Mouse (Mus musculus) midbrain, embryonic 16.5 days (tissue): ENCODE measurements around the gene Pcnp. TPM values are rescaled to one million over a fixed set of nuclear protein-coding genes. Genes with fewer than 3 reads are reported as not detected.

ENCODE experiments used
- ATAC-seq: fragments of 200-750 bp; cut with Nextera tagmentation; 2 replicates; pipeline ENCODE4 v1.8.0; 2017; ENCODE audit warnings: moderate TSS enrichment
- H3K27ac ChIP-seq: fragments of 300-500 bp; sonication (generic); 2 replicates; pipeline ENCODE4 v1.5.1; 2014; ENCODE audit warnings: mild to moderate bottlenecking, low read length, mixed read lengths
- H3K27me3 ChIP-seq: fragments of 300-500 bp; sonication (generic); 2 replicates; pipeline ENCODE4 v1.6.1; 2014; ENCODE audit warnings: low read depth, low read length, mixed read lengths; ENCODE audit not compliant: control insufficient read depth, insufficient read depth
- H3K36me3 ChIP-seq: fragments of 300-500 bp; sonication (generic); 2 replicates; pipeline ENCODE4 v1.6.1; 2014; ENCODE audit warnings: mild to moderate bottlenecking, low read length, moderate library complexity, mixed read lengths; ENCODE audit not compliant: control insufficient read depth, insufficient read depth
- H3K4me1 ChIP-seq: fragments of 300-500 bp; sonication (generic); 2 replicates; pipeline ENCODE4 v1.6.1; 2014; ENCODE audit warnings: mild to moderate bottlenecking, low read length, mixed read lengths; ENCODE audit not compliant: control insufficient read depth, insufficient read depth
- H3K4me2 ChIP-seq: fragments of 300-500 bp; sonication (generic); 2 replicates; pipeline ENCODE4 v1.6.1; 2014; ENCODE audit warnings: mild to moderate bottlenecking, low read length, mixed read lengths
- H3K4me3 ChIP-seq: fragments of 300-500 bp; sonication (generic); 2 replicates; pipeline ENCODE4 v1.5.1; 2014; ENCODE audit warnings: low read depth, mild to moderate bottlenecking, low read length, moderate library complexity, mixed read lengths
- H3K9ac ChIP-seq: fragments of 300-500 bp; sonication (generic); 2 replicates; pipeline ENCODE4 v1.6.1; 2014; ENCODE audit warnings: low read depth, low read length, mixed read lengths
- H3K9me3 ChIP-seq: fragments of 300-500 bp; sonication (generic); replicated peaks from 2 replicates; pipeline ENCODE4 v1.6.1; 2014; ENCODE audit warnings: mild to moderate bottlenecking, low read length, mixed read lengths; ENCODE audit not compliant: control insufficient read depth, poor library complexity, severe bottlenecking
- WGBS: fragments of 180-500 bp; shearing (Covaris S2); extraction: QIAGEN DNeasy Blood & Tissue Kit; methylation state at CpG from one replicate; pipeline ENCODE4 v1.1.7; 2014; 5-methylcytosine and 5-hydroxymethylcytosine counted together
- polyA plus RNA-seq: library from polyadenylated mRNA; unstranded; fragments of >200 nt; fragmentation: Nextera tagmentation; extraction: Ambion mirVana; gene quantifications from 2 replicates; pipeline ENCODE4 v1.2.1, GENCODE M21; 2015

Gene Pcnp
- polyA plus RNA-seq, 1 experiment from 2014 or later = 216 TPM

DNA sequence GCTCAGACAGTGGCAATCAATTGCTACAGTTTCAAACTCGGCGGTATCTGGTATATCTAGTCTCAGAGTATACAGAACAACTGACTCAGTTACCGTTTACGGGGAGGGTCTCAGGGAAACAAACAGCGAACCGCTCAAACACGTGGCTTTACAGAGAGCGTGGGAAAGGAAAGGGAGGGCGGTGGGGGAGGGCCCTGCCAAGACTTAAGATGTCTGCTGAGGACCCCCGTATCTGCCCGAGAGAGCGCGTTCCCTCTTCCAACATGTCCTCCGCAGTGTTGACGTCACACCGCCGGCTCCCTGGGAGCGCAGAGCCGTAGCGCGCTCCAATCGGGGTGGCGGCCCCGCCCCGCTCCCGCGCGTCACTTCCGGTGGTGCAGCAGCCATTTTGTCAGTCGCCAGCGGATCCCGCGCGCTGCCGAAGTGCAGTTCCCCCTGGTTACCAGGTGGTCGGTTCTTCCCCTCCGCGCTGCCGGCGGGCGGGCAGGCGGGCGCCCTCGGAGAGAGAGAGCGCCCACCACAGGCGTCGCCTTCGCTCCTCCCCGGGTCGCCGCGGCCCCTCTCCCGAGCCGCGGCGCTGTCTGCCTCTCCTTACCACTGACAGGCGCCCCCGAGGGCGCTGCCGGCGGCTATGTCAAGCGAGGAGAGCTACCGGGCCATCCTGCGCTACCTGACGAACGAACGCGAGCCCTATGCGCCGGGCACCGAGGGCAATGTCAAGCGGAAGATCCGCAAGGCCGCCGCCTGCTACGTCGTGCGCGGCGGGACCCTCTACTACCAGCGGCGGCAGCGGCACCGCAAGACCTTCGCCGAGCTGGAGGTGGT is 55.9 kb downstream of the Pcnp start, which contains the start of gene Zbtb11:
TSS of gene Zbtb11 (plus strand) at position 453 of the 825 bp plus-strand sequence.
- under 1% methylated on average over 78 of the region's 86 CpGs for WGBS
- ATAC-seq = peak; percentile 99
- Histone ChIP-seq H3K9me3 (no peaks in the 10 kb centered on the region), H3K4me3 (peak within 1 kb of the TSS; percentile 99), H3K9ac (peak within 1 kb of the TSS; percentile 95), H3K27me3 (no peaks in the 10 kb centered on the region), H3K27ac (peak within 1 kb of the TSS; percentile 92), H3K36me3 (peaks cover 17% of the 10 kb centered on the region), H3K4me2 (peak within 1 kb of the TSS; percentile 68), H3K4me1 (peaks cover 22% of the 10 kb centered on the region)

DNA sequence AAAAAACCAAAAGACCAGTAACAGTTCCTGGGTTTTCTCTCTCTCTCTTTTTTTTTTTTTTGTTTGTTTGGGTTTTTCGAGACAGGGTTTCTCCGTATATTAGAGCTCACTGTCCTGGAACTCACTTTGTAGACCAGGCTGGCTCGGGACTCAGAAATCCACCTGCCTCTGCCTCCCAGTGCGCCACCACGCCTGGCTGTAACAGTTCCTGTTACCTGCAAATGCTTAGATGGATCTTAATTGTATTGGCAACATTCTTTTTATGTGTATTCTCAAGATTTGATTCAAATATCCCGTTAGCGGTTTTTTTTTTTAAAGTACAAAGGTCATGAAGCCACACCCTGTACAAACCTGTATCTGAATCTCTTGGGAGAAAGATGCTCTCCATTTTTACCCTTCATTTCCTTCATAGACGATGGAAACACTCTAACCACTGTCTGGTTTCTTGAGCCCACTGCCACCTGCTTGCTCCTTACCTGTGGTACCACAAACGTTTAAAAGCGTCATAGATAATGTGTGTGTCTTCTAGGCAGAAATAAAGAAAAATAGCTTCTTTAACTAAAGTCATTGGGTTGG is 56.8 kb downstream of the Pcnp start:
- H3K4me1 ChIP-seq = peaks cover 22% of the 10 kb centered on the region
- H3K4me2 ChIP-seq = peak overlapping the region; percentile 68
- peaks cover 17% of the 10 kb centered on the region for H3K36me3 ChIP-seq
- 55% methylated on average over 10 of the region's 10 CpGs for WGBS
- no peaks in the 10 kb centered on the region for H3K27me3 ChIP-seq
- H3K4me3 ChIP-seq = peak overlapping the region; percentile 99; the same call in 1 of the 2 replicates
- no peak for ATAC-seq
- peak overlapping the region; percentile 50; the same call in 1 of the 2 replicates for H3K9ac ChIP-seq
- no peaks in the 10 kb centered on the region for H3K9me3 ChIP-seq
- peak overlapping the region; percentile 70 for H3K27ac ChIP-seq

DNA sequence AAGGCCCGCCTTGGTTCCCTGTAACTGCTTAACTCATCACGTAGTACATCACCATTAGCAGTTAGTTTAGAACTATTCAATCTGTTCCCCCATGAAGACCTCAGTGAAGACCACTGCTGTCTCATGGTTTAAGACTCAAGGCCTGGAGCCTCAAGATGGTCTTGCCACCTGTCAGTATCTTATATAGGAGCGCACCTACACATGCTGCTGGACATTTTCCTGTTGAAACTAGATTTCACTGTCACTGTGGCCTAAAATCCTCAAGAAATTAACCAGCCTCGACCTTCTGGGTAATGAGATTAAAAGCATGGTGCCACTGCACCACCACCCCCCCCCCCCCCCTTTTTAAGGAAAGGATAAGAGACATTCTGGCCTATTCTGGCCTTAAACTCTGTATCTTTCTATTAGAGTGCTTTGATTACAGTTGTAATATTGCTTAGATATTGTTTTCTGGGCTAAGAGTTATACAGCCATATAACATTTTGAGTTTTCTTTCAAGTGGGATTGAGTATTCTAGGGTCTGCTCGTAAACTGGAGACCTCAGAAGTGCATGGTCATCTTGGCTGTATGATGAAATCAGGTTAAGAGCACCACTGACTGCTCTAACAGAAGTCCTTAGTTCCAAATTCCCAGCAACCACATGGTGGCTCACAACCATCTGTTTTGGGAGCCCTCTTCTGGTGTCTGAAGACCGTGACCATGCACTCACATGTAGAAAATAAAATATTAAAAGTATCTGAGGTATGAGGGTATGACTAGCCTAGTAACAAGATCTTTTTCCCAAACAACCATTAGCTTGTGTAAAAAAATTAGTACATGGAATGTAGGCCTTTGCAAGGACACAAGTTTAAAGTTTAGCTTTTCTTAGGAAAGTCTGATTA is 57.6 kb downstream of the Pcnp start:
- no peaks in the 10 kb centered on the region for H3K9me3 ChIP-seq
- no peak overlapping the region for H3K9ac ChIP-seq
- ATAC-seq = no peak
- peaks cover 28% of the 10 kb centered on the region for H3K4me1 ChIP-seq
- H3K27ac ChIP-seq = no peak overlapping the region
- no peak overlapping the region for H3K4me3 ChIP-seq
- H3K27me3 ChIP-seq = no peaks in the 10 kb centered on the region
- H3K4me2 ChIP-seq = no peak overlapping the region
- WGBS = 75% methylated on average over 6 of the region's 6 CpGs
- H3K36me3 ChIP-seq = peaks cover 17% of the 10 kb centered on the region

DNA sequence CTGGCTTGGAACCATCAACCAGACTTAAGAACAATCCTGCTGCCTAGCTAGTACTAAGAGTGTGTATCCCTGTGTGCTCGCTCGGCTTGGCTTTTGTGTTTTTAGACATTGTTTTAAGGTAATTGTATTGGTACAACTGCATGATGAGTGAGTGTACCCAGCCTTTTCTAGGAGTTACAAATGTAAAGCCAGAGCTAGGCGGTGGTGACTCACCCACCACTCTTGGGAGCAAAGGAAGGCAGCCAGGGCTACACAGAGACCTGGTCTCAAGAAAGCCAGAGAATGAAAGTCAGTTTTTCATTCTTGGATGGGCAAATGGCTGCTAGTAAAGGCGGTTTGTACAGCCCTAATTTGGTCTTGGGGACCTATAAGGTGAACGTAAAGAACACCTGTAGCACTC is 59.1 kb downstream of the Pcnp start:
- no peaks in the 10 kb centered on the region for H3K9me3 ChIP-seq
- peaks cover 20% of the 10 kb centered on the region for H3K4me1 ChIP-seq
- no peaks in the 10 kb centered on the region for H3K27me3 ChIP-seq
- H3K4me2 ChIP-seq = no peak overlapping the region
- peaks cover 17% of the 10 kb centered on the region for H3K36me3 ChIP-seq
- H3K27ac ChIP-seq = no peak overlapping the region
- no peak overlapping the region for H3K9ac ChIP-seq
- 94% methylated on average over 5 of the region's 5 CpGs for WGBS
- no peak overlapping the region for H3K4me3 ChIP-seq
- no peak for ATAC-seq

DNA sequence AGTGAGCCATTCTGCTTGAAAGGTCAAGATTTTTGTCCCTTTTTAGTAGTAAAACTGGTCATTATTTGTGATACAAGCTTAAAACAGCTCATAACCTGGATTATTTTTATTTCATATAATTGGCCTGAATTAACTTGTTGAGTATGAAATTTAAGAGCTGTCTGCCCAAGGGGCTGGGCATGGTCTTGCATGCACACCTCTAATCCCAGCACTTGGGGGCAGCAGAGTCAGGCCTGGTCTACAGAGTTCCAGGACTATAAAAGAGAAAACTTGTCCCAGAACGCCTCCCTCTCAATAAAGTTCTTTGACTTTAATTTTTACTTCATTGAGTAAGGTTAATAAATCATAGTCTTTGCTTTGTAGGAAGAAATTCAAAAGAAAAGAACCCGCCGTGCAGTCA is 60.4 kb downstream of the Pcnp start:
- Histone ChIP-seq H3K27ac (no peak overlapping the region), H3K27me3 (no peaks in the 10 kb centered on the region), H3K4me1 (peaks cover 14% of the 10 kb centered on the region), H3K9ac (no peak overlapping the region), H3K4me3 (no peak overlapping the region), H3K9me3 (no peaks in the 10 kb centered on the region), H3K4me2 (no peak overlapping the region), H3K36me3 (peaks cover 17% of the 10 kb centered on the region)
- WGBS = 85% methylated on average over 3 of the region's 3 CpGs
- ATAC-seq = no peak

DNA sequence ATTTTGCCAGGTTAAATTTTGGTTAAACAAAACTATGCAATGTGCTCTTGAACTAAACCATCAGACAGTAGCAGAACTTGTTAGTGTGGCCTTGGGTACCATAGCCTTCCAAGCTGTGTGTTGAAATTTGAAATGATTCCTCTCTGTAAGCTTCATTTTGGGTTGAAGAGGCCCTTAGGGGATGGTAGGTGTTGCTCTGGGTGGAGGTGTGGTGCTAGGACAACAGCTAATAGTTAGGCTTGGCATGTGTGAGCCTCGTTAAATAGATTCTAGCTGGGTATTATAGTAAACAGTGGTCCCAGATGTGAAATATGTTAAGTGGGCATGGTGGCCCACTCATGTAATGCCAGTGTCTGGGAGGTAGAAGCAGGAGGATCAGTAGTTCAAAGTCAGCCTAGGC is 62.3 kb downstream of the Pcnp start:
- Histone ChIP-seq H3K9me3 (no peaks in the 10 kb centered on the region), H3K36me3 (peaks cover 17% of the 10 kb centered on the region), H3K4me1 (peaks cover 10% of the 10 kb centered on the region), H3K4me2 (peak overlapping the region; percentile 88), H3K4me3 (peak overlapping the region; percentile 81), H3K27ac (no peak overlapping the region), H3K27me3 (no peaks in the 10 kb centered on the region), H3K9ac (peak overlapping the region; percentile 95)
- 24% methylated on average over 1 of the region's 1 CpGs for WGBS
- no peak for ATAC-seq

DNA sequence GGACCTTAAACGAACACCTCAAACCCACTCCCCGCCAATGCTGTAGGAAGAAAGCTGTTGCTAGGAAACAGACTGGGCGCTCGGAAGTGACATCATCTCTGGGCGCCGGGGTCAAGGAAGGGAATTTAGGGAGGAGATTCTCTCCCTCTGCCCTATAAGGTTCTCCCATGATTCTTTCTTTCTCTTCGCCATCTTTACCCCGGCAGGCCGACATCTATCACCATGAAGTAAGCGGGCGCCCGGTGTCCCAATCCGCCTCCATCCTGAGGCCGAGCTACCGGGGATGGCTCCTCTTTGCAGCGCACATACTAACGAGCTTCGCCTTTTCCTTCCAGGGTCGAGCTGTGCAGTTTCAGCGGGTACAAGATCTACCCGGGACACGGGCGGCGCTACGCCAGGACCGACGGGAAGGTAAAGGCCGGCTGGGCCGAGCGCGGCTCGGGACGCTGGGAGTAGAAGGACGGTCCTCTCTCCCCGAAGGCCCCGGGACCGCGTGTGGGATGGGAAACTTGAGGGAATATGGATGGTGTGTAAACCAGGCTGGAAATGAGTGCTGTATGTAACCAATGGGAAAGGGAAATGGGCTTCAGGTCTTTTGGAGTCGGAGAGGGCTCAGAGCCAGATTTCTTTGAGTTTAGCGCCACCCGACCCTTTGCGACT is 63.2 kb downstream of the Pcnp start, which contains the start of gene Rpl24:
TSS of gene Rpl24 (plus strand) at position 64 of the 660 bp plus-strand sequence.
- H3K4me1 ChIP-seq = peaks cover 10% of the 10 kb centered on the region
- peak within 1 kb of the TSS; percentile 88 for H3K4me2 ChIP-seq
- peak; percentile 95 for ATAC-seq
- peak within 1 kb of the TSS; percentile 85 for H3K27ac ChIP-seq
- peak within 1 kb of the TSS; percentile 81 for H3K4me3 ChIP-seq
- H3K9me3 ChIP-seq = no peaks in the 10 kb centered on the region
- H3K36me3 ChIP-seq = peaks cover 12% of the 10 kb centered on the region
- H3K9ac ChIP-seq = peak within 1 kb of the TSS; percentile 95
- H3K27me3 ChIP-seq = no peaks in the 10 kb centered on the region
- under 1% methylated on average over 42 of the region's 42 CpGs for WGBS

DNA sequence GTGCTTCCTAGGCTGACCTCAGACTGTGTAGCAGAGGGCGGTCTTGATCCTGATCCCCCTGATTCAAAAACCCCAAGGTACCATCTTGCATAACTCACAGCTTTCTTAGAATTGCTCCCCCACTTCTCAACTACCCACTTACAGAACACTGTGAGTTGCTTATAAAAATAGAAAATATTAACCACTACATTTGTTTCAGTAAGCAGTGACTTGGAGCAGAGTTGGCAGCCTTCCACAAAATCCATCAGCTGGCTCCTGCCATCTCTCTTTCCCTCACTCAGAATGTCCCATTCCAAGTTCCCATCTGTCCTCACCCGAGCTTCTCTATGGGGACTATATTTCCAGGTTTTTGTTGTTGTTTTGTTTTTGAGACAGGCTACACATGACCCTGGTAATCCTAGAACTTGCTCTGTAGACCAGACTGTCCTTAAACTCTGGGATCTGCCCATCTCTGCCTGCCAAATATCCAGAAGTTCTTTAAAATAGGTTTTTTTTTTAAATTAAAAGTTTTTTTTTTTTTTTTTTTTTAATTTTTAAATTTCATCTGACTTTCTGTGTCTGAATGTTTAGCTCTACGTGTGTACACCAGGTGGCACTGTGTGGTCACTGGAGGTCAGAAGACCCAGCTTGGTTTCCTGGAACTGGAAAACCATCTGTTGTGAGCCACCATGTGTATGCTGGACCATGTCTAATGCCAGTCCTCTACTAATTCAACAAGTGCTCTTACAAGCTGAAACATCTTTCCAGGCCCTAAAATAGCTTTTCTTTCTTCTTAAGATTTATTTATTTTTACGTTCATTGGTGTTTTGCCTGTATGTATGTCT is 65.2 kb downstream of the Pcnp start:
- peaks cover 10% of the 10 kb centered on the region for H3K4me1 ChIP-seq
- H3K27ac ChIP-seq = no peak overlapping the region
- no peak overlapping the region for H3K4me3 ChIP-seq
- no peaks in the 10 kb centered on the region for H3K9me3 ChIP-seq
- H3K36me3 ChIP-seq = no peaks in the 10 kb centered on the region
- no peak for ATAC-seq
- WGBS = 68% methylated on average over 4 of the region's 4 CpGs
- no peak overlapping the region for H3K4me2 ChIP-seq
- H3K9ac ChIP-seq = no peak overlapping the region
- no peaks in the 10 kb centered on the region for H3K27me3 ChIP-seq
